Mouse (Mus musculus): ENCODE data around the gene 4933405L10Rik. TPM values are rescaled to one million over a fixed set of nuclear protein-coding genes. Genes with fewer than 3 reads are reported as not detected.

4933405L10Rik gene
- total RNA-seq (2021): not detected
- long read RNA-seq, experiment 1: 0 reads
- long read RNA-seq, experiment 2: 0 reads

DNA sequence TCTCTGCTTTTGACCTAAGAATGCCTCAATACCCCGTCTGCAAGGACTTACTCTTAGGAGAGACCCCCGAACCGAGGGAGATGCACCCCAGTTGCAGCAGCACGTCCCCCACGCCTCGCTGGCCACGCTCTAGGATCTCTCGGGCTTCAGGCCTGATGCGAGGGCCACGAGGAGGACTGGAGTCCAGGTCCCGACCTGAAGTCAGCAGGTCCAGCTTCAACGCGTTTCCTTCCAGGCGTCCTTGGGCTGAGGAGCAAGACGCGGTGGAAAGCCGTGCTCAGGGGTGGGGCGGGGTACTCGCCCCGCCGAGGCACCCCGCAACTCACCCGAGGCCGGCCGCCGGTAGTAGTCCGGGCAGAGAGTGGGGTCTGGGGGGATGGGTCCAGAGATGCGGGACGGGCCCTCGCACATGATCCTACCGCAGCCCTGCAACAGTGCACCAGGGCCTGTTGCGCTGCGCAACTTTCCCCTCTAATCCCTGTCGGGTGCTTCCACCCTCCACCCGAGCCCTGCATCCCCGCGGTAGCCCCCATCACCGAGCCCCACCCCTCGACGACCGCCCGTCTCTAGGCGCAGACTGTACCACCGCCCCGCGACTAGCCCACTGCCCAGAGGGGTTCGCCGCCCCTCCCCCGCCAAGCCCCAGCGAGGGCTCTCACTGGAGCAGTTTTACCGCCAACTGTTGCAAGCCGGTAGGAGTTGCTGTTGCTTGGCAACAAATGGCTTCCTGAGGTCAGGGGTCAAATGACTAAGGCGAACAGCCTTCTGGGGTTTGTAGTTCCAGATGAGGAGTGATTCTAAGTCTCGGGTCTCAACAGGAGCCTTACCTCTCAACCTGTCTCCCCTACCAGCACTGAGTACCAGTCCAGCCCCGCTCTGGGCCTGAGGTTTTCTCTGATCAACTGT lies at the start of gene 4933405L10Rik, which contains the start of gene Enkd1:
TSS of gene 4933405L10Rik (plus strand) at position 158 of the 906 bp plus-strand sequence.
TSS of gene Enkd1 (minus strand) at position 713 of the 906 bp plus-strand sequence.
- DNase-seq: peak; percentile 83
- intact Hi-C loops (cut with DNase I): no loop called here
- H3K4me3 ChIP-seq: peak within 1 kb of the TSS; percentile 85
- H3K27ac ChIP-seq: peak within 1 kb of the TSS; percentile 2; the same call in 1 of the 2 replicates
- TF ChIP-seq CTCF (IDR thresholded peaks at IDR 0.05): no peak

DNA sequence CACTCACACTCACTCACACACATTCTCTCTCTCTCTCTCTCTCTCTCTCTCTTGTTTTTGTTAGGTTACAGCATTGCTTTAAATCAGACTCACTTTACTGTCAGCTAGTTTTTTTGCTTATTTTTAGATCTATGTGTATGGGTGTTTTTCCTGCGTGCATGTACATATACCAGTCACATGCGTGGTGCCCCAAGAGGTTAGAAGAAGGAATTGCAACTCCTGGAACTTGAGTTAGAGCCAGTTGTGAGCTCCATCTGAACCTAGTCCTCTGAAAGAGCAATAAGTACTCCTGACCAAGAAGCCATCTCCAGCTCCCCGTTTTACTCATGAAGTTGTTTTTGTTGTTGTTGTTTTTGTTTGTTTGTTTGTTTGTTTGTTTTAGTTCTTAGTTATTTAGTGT lies 46.3 kb upstream of the 4933405L10Rik start:
- Histone ChIP-seq H3K4me3 (no peak overlapping the region), H3K27ac (no peak overlapping the region)
- intact Hi-C loops (cut with DNase I): no loop called here
- peak; percentile 61 for TF ChIP-seq CTCF (IDR thresholded peaks at IDR 0.05)
- DNase-seq: peak; percentile 26

DNA sequence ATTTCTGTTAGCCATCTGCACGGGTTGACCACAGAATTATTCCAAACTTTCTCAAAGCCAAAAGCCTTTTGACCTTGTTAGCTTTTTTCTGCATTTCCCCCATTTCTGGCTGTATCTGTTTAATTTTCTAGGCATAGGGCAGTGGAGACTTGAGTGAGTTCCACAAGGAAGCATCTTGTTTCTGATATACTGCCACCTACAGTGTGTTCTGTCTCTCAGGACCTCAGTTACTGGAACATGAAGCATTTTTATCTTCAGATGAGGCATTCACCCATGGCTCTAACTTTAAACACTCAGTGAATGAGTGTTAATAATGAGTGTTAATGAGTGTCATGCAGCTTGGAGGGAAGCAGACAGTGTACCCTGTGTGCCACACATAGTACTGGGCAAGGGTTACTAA lies 29.6 kb upstream of the 4933405L10Rik start:
- peak; percentile 33 for TF ChIP-seq CTCF (IDR thresholded peaks at IDR 0.05)
- Histone ChIP-seq H3K4me3 (no peak overlapping the region), H3K27ac (no peak overlapping the region)
- intact Hi-C loops (cut with DNase I): no loop called here
- DNase-seq: no peak

- no peak overlapping the region for H3K4me3 ChIP-seq
- no peak for DNase-seq
- H3K27ac ChIP-seq: no peak overlapping the region
- intact Hi-C loops (cut with DNase I): loop anchor here (2.0 to 10.0 kb wide), 4 partner anchors 49 to 119 kb away; partner anchors contain the start of genes Agrp, Atp6v0d1 and Ctcf
- TF ChIP-seq CTCF (IDR thresholded peaks at IDR 0.05): no peak
Observed at GRCm38 (mm10) chr8:105685325-105685724, 22.1 kb upstream of the 4933405L10Rik start.

DNA sequence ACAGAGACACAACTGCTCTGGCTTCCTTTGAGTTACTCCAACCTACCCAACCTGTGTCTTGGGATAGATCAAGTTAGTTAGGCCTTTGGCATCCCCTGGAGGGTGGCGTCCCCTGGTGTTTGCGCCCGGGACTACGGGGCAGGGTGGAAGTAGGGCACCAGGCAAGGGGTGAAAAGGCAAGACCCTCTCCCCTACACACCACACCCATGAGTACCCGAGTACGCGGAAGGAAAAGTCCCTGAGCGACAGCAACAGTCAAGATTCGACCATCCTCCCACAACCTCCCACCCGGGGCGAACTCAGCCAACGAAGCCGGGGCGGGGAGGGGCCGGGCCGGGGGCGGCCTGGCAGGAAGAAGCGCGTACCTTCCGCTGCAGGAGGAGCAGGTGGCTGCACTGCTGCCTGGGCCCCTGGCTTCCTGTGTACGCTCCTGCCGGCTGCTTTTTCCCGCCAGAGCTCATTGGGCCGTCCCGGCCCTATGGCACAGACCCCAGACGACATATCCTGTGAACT lies 21.6 kb upstream of the 4933405L10Rik start, which contains the start of gene Carmil2:
TSS of gene Carmil2 (plus strand) at position 479 of the 513 bp plus-strand sequence.
- H3K4me3 ChIP-seq: peak within 1 kb of the TSS; percentile 55
- H3K27ac ChIP-seq: no peak within 1 kb of the TSS
- peak; percentile 93 for TF ChIP-seq CTCF (IDR thresholded peaks at IDR 0.05)
- DNase-seq: peak; percentile 80
- intact Hi-C loops (cut with DNase I): loop anchor here (2.0 to 10.0 kb wide), 4 partner anchors 49 to 119 kb away; partner anchors contain the start of genes Agrp, Atp6v0d1 and Ctcf

DNA sequence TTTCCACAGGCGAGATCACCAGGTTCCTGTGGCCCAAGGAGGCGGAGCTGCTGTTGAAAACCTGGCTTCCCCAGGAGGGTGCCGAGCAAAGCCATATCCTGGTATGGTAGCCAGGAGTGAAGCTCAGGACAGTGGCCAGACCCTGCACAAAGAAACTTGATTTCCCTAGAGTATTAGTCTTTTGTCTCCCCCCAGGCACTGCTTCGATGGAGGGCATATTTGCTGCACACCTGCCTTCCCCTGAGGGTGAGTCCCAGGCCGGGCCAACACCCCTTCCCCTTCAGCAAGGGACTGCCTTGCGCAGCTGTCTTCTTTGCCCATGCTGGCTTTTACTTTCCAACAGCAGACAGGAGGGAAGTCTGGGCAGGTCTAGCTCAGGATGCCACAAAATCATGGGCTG lies 20.9 kb upstream of the 4933405L10Rik start:
- Histone ChIP-seq H3K4me3 (no peak overlapping the region), H3K27ac (no peak overlapping the region)
- intact Hi-C loops (cut with DNase I): loop anchor here (10.0 kb wide), 1 partner anchor 92 kb away; no protein-coding TSS in a partner anchor
- no peak for DNase-seq
- no peak for TF ChIP-seq CTCF (IDR thresholded peaks at IDR 0.05)

DNA sequence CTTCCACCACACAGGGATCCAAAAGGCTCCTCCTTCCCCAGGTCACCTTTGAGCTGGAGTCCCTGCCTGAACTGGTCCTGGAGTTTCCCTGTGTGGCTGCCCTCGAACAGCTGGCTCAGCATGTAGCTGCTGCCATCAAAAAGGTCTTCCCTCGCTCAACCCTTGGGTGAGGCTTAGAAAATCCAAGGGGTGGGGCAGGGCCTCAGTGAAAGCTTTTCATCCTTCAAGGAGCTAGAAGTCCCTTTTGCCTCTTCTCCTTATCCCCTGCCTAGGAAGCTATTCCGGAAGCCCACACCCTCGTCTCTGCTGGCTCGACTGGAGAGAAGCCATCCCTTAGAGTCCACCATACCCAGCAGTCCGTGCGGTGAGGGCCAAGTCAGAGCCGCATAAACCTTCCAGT lies 19.9 kb upstream of the 4933405L10Rik start:
- no peak overlapping the region for H3K27ac ChIP-seq
- intact Hi-C loops (cut with DNase I): loop anchor here (10.0 kb wide), 1 partner anchor 93 kb away; no protein-coding TSS in a partner anchor
- no peak for TF ChIP-seq CTCF (IDR thresholded peaks at IDR 0.05)
- no peak for DNase-seq
- H3K4me3 ChIP-seq: no peak overlapping the region

DNA sequence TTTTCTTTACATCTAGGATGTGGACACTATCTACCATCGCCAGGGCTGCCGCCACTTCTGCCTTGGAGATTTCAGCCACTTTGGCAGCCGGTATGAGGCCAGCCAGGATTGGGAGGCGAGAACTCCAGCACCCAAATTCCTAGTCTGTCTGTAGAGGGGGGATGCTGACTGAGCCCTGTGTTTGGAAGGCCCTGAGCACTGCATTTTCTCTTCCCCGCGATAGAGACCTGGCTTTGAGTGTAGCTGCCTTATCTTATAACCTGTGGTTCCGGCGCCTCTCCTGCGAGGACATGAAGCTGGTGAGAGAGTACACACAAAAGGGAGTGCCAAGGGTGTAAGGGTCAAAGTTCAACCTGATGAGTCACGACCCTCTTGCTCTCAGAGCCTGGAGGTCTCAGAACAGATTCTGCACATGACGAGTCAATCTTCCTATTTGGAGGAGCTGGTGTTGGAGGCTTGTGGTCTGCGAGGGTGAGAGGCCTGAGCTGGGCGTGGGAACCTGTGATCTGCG lies 19.2 kb upstream of the 4933405L10Rik start:
- TF ChIP-seq CTCF (IDR thresholded peaks at IDR 0.05): no peak
- Histone ChIP-seq H3K27ac (no peak overlapping the region), H3K4me3 (no peak overlapping the region)
- intact Hi-C loops (cut with DNase I): loop anchor here (10.0 kb wide), 1 partner anchor 93 kb away; no protein-coding TSS in a partner anchor
- no peak for DNase-seq

GRCm38 (mm10) chr8:105689256-105689982 lies 18.0 kb upstream of the 4933405L10Rik start:
- TF ChIP-seq CTCF (IDR thresholded peaks at IDR 0.05): no peak
- no peak overlapping the region for H3K4me3 ChIP-seq
- no peak overlapping the region for H3K27ac ChIP-seq
- intact Hi-C loops (cut with DNase I): loop anchor here (10.0 kb wide), 1 partner anchor 95 kb away; no protein-coding TSS in a partner anchor
- DNase-seq: no peak

- H3K4me3 ChIP-seq: no peak overlapping the region
- intact Hi-C loops (cut with DNase I): loop anchor here (10.0 kb wide), 1 partner anchor 95 kb away; no protein-coding TSS in a partner anchor
- no peak overlapping the region for H3K27ac ChIP-seq
- TF ChIP-seq CTCF (IDR thresholded peaks at IDR 0.05): no peak
- DNase-seq: no peak
Observed at GRCm38 (mm10) chr8:105689983-105690360, 17.5 kb upstream of the 4933405L10Rik start.

GRCm38 (mm10) chr8:105690978-105691377 lies 16.5 kb upstream of the 4933405L10Rik start:
- Histone ChIP-seq H3K27ac (no peak overlapping the region), H3K4me3 (no peak overlapping the region)
- intact Hi-C loops (cut with DNase I): no loop called here
- no peak for TF ChIP-seq CTCF (IDR thresholded peaks at IDR 0.05)
- DNase-seq: no peak
